22 mouse cellular contexts compared by ENCODE assay signal in genomic region chr5:47794639-47795272, GRCm38 (mm10).
"Had no signal": no experiment of that assay in that cellular context is flagged by ENCODE, and none has a peak within 500 bp of the region (broad histone marks: within the 10 kb centered on the region; RNA-seq: fewer than 3 reads in every experiment).

No protein-coding gene starts in this region.

- H3K27ac ChIP-seq: limb, embryonic 10.5 days; limb, embryonic 13.5 days; liver, embryonic 12.5 days; liver, embryonic 15.5 days; midbrain, embryonic 10.5 days; midbrain, embryonic 13.5 days; neural tube, embryonic 13.5 days had no signal

- H3K4me1 ChIP-seq: liver, embryonic 12.5 days; liver, embryonic 15.5 days; megakaryocyte, embryonic 14.5 days; midbrain, embryonic 10.5 days; midbrain, embryonic 13.5 days; neural tube, embryonic 13.5 days had no signal

- H3K4me3 ChIP-seq: limb, embryonic 10.5 days; limb, embryonic 13.5 days; liver, embryonic 12.5 days; liver, embryonic 15.5 days; megakaryocyte, embryonic 14.5 days; midbrain, embryonic 10.5 days; midbrain, embryonic 13.5 days; myocyte; neural tube, embryonic 13.5 days had no signal

- ATAC-seq: intestine, postnatal 0 days; liver, embryonic 12.5 days; midbrain, embryonic 13.5 days; midbrain, embryonic 16.5 days had no signal

- DNase-seq: kidney, adult 2 months; kidney, postnatal 10 days; kidney, postnatal 4 days; liver; lung, adult 2 months; lung, postnatal 14 days; retina, postnatal 1 day; right cerebral cortex, postnatal 25 days; spleen, adult 18-20 months; thymus, adult 18-20 months; thymus, postnatal 36 days had no signal

- H3K9me3 ChIP-seq: limb, embryonic 10.5 days; limb, embryonic 13.5 days; liver, embryonic 12.5 days; liver, embryonic 15.5 days; midbrain, embryonic 10.5 days; midbrain, embryonic 13.5 days; neural tube, embryonic 13.5 days had no signal

- H3K4me2 ChIP-seq: limb, embryonic 13.5 days; liver, embryonic 12.5 days; liver, embryonic 15.5 days; midbrain, embryonic 13.5 days; neural tube, embryonic 13.5 days had no signal

- H3K36me3 ChIP-seq: limb, embryonic 10.5 days; limb, embryonic 13.5 days; liver, embryonic 12.5 days; liver, embryonic 15.5 days; midbrain, embryonic 10.5 days; midbrain, embryonic 13.5 days; neural tube, embryonic 13.5 days had no signal

- H3K27me3 ChIP-seq: limb, embryonic 13.5 days; liver, embryonic 12.5 days; liver, embryonic 15.5 days; megakaryocyte, embryonic 14.5 days; midbrain, embryonic 13.5 days; neural tube, embryonic 13.5 days had no signal

- H3K9ac ChIP-seq: limb, embryonic 13.5 days; liver, embryonic 12.5 days; liver, embryonic 15.5 days; midbrain, embryonic 13.5 days; neural tube, embryonic 13.5 days had no signal
